Mouse (Mus musculus) adrenal gland, adult (tissue): ENCODE results near the gene Ddx50.

Source experiments
- DNase-seq, 2 experiments: peaks; one replicate each; pipeline ENCODE4 v3.0.0; 2022 to 2023; ENCODE audit warnings: low spot score in 1 of 2; ENCODE audit not compliant: inconsistent age in 2 of 2

Gene Ddx50

GRCm38 (mm10) chr10:62650881-62651810, at the start of gene Ddx50:
Gene Ddx50 (minus strand): TSS chr10:62651218.
- peak; percentile 100 for DNase-seq

- DNase-seq = no peak
Measured at GRCm38 (mm10) chr10:62692771-62693170, 41.8 kb upstream of the Ddx50 start.

GRCm38 (mm10) chr10:62692244-62692643, 41.2 kb upstream of the Ddx50 start:
- no peak for DNase-seq

GRCm38 (mm10) chr10:62687032-62687674, 36.1 kb upstream of the Ddx50 start:
- DNase-seq = no peak

DNA sequence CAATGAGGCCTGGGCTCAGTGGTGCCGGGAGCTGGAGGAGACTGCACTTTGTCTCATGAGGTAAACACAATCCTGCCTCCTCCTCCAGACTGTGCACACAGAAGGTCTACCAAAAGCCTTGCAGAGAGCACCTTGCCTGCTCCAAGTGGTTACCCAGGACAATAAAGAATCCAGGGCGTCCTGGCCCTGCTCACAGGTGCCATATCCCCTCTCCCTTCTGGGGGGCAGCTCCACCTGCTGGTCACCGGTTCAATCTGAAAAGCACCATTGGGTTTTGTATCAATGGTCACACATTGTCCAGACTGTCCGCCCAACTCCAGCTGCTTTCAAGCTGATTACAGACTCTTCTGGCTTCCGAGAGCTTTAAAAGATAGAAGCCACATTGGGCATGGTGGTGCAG, 32.0 kb upstream of the Ddx50 start:
- peak in 1 of 2 experiments; percentile 57 for DNase-seq

DNA sequence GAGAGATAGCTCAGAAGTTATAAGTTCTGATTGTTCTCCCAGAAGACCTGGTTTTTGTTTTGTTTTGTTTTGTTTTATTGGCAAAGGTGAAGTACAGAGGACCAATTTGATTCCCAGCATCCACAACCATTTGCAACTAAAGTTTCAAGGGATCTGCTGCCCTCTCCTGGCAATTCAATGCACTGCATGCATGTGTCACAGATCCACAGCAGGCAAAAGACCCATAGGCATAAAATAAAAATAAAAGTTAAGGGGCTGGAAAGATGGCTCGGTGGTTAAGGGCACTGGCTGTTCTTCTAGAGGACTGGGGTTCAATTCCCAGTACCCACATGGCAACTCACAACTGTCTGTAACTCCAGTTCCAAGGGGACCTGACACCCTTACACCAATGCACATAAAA, 28.8 kb upstream of the Ddx50 start:
- DNase-seq = no peak

- DNase-seq = no peak
Measured at GRCm38 (mm10) chr10:62677329-62677728, 26.3 kb upstream of the Ddx50 start.

- no peak for DNase-seq
Measured at GRCm38 (mm10) chr10:62676196-62676595, 25.2 kb upstream of the Ddx50 start.

DNA sequence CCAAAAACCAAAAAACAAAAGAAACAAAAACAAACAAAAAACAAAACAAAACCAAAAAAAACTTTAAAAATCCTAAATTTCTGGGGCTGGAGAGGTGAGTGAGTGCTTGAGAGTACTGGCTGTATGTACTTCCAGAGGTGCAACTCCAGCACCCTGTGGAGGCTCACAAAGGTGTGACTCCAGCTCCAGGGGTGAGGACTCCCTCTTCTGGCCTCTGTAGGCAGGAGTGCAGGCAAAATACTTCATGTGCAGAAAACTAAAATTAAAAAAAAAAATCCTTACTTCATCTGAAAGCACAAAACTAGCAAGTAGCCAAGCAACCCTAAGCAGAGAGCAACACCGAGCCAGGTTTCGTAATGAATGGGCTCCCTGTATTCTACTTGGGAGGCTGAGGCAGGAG, 21.3 kb upstream of the Ddx50 start:
- no peak for DNase-seq

- no peak for DNase-seq
Measured at GRCm38 (mm10) chr10:62669245-62669644, 18.2 kb upstream of the Ddx50 start.

GRCm38 (mm10) chr10:62668463-62668862, 17.4 kb upstream of the Ddx50 start:
- no peak for DNase-seq

GRCm38 (mm10) chr10:62668043-62668442, 17.0 kb upstream of the Ddx50 start:
- no peak for DNase-seq

GRCm38 (mm10) chr10:62664963-62665590, 14.1 kb upstream of the Ddx50 start:
- peak; percentile 40 to 74 for DNase-seq

DNA sequence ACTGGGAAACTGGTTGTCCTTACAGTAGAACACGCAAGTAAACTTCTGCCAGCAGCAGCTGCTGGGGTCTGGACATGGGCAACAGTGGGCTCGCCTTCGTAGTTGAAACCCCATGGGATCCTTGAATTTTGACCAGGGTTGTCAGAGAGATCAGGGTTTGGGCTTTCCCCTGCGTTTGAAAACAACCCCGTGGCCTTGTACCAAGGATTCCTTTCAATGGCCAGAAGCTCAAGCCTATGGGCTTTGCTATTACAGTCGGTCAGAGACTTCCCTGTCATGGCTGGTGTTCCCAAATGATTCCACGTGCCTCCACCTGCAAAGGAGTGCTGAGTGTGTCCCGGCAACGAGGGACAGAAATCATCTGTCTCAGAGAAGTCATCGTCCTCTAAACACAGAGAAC, 13.2 kb upstream of the Ddx50 start:
- DNase-seq = no peak

GRCm38 (mm10) chr10:62656711-62657110, 5.7 kb upstream of the Ddx50 start:
- peak; percentile 16 to 42 for DNase-seq

DNA sequence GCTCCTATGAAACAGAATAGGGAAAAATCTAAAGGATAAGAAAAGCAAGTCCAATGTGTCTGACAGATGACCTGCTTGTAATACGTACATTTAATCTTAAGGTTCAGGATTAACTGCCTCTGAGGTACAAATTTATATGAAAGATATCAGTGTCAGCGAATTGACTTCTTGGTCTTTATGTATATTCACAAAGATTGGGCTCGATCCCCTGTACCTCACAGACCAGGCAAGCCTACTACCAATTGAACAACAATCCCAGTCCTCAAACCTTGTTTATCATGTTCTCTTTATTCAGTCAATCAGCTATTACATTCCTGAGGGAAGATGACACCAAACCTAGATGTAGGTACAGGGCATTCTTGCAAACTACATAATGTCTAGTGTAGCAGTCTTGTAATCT, 943 bp upstream of the Ddx50 start:
- DNase-seq = no peak

DNA sequence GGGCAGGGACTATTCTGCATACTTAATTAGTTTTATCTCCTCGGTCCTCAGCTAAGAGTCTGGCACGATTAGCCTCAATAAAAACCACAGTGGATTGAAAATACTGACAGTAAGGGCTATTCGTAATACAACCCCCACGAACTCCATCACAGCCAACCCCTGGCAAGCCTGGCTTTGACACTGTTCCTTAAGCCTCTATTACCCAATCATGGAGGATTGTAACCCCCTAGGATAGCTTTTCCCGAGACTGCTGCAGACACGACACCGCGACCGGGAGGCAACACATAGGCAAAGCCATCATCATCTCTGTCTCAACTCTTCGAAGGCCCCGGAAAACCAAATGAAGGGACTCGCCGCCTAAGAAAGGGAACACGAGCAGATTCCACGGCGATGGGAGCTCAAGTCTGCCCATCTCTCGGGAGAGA, 648 bp downstream of the Ddx50 start:
- DNase-seq = no peak

GRCm38 (mm10) chr10:62604161-62604560, 46.9 kb downstream of the Ddx50 start:
- DNase-seq = no peak

DNA sequence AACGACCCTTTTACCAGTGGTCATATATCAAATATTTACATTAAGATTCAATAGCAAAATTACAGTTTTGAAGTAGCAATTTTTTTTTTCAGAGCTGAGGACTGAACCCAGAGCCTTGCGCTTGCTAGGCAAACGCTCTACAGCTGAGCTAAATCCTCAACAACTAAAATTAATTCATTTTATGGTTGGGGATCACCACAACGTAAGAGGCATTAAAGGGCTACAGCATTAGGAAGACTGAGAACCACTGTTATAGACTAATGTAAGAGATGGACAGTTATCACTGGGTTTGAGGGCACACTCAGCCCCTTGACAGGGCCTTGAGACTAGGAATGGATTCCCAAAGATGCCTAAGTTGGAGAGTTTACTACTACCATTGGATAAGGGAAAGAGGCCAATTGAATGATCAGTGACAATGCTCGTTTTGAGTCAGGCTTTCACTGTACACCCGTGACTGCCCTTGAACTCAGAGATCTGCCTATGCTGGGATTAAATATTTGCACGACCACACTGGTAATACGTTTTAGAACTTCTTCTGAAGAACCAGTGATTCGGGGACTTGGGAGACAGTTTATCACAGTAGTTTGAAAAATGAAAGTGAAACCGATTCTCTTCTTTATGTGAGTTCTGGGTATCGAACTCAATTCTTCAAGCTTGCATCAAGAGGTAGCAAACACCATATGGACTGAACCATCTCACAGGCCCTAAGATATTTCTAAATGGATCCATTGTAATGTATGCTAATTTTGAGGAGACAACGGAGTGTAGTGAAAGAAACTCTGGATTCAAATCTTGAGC, 47.6 kb downstream of the Ddx50 start:
- DNase-seq = no peak

- peak; percentile 91 to 97 for DNase-seq
Measured at GRCm38 (mm10) chr10:62602177-62603040, 48.6 kb downstream of the Ddx50 start, which contains the start of gene Ddx21. Gene Ddx21 (minus strand): TSS chr10:62602281.
